Mouse (Mus musculus): ENCODE data around the gene Cstf1.

The Cstf1 gene

DNA sequence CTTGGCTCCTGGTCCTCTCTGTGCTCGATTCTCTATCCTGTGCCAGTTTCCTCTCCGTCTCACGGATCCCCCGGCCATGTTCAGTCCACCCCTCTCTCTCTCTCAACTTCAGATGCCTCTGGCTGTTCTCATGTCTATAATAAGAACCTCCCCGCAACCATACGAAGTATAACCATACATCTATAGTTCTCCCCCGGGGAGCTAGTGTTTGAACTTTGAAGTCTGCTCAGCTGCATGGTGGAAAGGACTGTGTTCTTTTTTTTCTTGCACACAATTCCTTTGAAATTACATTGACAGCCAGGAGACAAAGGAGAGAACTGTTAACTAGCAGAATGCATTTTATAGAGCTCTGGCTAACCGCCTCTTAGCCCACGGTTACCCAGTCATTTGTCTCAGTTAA, 15.7 kb upstream of the Cstf1 start:
- Histone ChIP-seq H3K9me3 (ENCODE audit: low read length) (no peaks in the 10 kb centered on the region), H3K36me3 (ENCODE audit: insufficient read depth, low read length) (peaks cover 62% of the 10 kb centered on the region), H3K4me1 (replicated peaks; ENCODE audit: low read depth, low read length) (peaks cover 36% of the 10 kb centered on the region), H3K4me3 (replicated peaks; ENCODE audit: low read length) (no peak overlapping the region), H3K27me3 (ENCODE audit: insufficient read depth, low read length) (no peaks in the 10 kb centered on the region)
- TF ChIP-seq POU5F1 (IDR thresholded peaks at IDR 0.05; ENCODE audit: borderline replicate concordance, low read length) (no peak), CTCF (conservative IDR thresholded peaks at IDR 0.05; ENCODE audit: low read length) (no peak), NANOG (IDR thresholded peaks at IDR 0.05; ENCODE audit: borderline replicate concordance, low read length) (no peak)

DNA sequence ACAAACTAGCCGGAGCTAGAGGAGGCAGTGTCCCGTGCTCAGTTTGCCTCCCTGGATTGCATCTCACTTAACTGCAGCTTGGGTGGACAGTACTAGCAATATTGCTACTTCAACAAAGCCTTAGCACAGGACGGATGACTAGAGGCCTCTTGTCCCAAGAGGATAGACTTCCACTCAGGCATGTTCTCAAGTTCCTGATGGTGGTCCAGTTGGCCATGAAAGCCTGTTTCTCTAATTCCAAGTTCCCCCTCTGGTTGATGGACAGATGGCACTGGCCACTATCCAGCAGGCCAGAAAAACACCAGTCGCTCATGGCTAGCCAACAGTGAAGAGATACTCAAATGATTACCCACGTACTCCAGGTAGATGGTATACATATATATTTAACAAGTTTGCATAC, 14.6 kb upstream of the Cstf1 start:
- Histone ChIP-seq H3K36me3 (ENCODE audit: insufficient read depth, low read length) (peaks cover 73% of the 10 kb centered on the region), H3K27me3 (ENCODE audit: insufficient read depth, low read length) (no peaks in the 10 kb centered on the region), H3K4me1 (replicated peaks; ENCODE audit: low read depth, low read length) (peaks cover 25% of the 10 kb centered on the region), H3K9me3 (ENCODE audit: low read length) (no peaks in the 10 kb centered on the region), H3K4me3 (replicated peaks; ENCODE audit: low read length) (no peak overlapping the region)
- TF ChIP-seq CTCF (conservative IDR thresholded peaks at IDR 0.05; ENCODE audit: low read length) (no peak), POU5F1 (IDR thresholded peaks at IDR 0.05; ENCODE audit: borderline replicate concordance, low read length) (no peak), NANOG (IDR thresholded peaks at IDR 0.05; ENCODE audit: borderline replicate concordance, low read length) (no peak)

DNA sequence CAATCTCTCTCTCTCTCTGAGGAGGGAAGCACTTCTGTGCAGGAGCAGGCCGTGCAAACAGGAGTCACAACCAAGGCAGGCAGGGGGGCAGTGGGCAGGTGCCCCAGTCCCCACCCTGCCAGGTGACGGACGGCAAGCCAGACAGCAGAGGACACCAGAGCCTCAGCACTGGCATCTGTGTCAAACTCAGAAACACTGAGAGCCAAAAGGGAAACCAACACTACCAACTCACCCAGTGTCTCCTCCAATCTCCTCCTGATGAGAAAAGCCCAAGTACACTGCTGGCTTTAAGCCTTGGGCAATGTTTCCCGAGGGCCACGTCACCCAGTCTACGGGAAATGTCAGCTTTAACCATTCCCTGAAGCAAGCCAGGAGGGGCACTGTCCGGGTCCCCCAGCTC, 7.3 kb upstream of the Cstf1 start:
- Histone ChIP-seq H3K36me3 (ENCODE audit: insufficient read depth, low read length) (peaks cover 99% of the 10 kb centered on the region), H3K4me1 (replicated peaks; ENCODE audit: low read depth, low read length) (peaks cover 54% of the 10 kb centered on the region), H3K4me3 (replicated peaks; ENCODE audit: low read length) (no peak overlapping the region), H3K9me3 (ENCODE audit: low read length) (no peaks in the 10 kb centered on the region), H3K27me3 (ENCODE audit: insufficient read depth, low read length) (no peaks in the 10 kb centered on the region)
- TF ChIP-seq NANOG (IDR thresholded peaks at IDR 0.05; ENCODE audit: borderline replicate concordance, low read length): no peak
- TF ChIP-seq CTCF (conservative IDR thresholded peaks at IDR 0.05; ENCODE audit: low read length): no peak
- no peak for TF ChIP-seq POU5F1 (IDR thresholded peaks at IDR 0.05; ENCODE audit: borderline replicate concordance, low read length)

DNA sequence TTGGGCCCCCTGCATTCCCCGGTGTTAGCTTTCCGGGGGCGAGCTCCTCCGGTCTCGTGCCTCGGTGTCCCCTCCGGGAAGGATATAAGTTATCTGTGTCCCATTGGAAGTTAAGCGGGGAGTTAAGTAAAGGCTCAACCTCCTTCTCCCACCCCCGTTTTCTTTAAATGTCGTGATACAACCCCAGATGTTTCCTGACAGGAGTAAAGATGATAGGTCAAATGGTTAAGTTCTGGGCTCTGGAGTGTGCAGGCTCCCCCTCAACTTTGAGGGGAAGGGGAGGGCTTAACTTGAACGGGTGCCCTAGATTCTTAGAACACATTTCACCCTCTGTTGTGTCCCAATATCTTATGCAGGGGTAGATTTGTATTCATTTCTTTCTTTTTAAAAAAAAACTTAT, 777 bp downstream of the Cstf1 start:
- Histone ChIP-seq H3K4me1 (replicated peaks; ENCODE audit: low read depth, low read length) (peaks cover 70% of the 10 kb centered on the region), H3K4me3 (replicated peaks; ENCODE audit: low read length) (peak overlapping the region; percentile 96), H3K9me3 (ENCODE audit: low read length) (no peaks in the 10 kb centered on the region), H3K36me3 (ENCODE audit: insufficient read depth, low read length) (peaks cover 63% of the 10 kb centered on the region), H3K27me3 (ENCODE audit: insufficient read depth, low read length) (no peaks in the 10 kb centered on the region)
- TF ChIP-seq CTCF (conservative IDR thresholded peaks at IDR 0.05; ENCODE audit: low read length): no peak
- TF ChIP-seq POU5F1 (IDR thresholded peaks at IDR 0.05; ENCODE audit: borderline replicate concordance, low read length): no peak
- TF ChIP-seq NANOG (IDR thresholded peaks at IDR 0.05; ENCODE audit: borderline replicate concordance, low read length): no peak

DNA sequence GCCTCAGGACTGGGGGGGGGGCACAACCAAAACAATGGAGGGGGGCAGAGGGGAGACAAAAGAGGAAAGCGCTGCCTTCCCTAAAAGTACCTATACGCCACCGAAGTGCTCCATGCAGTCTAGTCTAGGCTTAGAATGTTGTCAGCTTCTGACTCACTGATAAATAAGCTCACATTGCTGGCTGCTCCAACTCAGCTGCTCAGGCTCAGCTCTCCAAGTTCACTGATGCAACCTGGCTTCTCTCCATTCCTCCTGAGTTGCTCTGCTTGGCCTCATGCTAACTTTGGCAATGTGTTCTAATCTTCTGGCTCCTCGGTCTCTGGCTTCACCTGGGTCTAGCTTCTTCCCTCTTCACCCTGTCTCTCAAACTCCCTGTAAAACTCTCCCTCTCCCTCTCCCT, 6.1 kb downstream of the Cstf1 start:
- Histone ChIP-seq H3K9me3 (ENCODE audit: low read length) (no peaks in the 10 kb centered on the region), H3K4me3 (replicated peaks; ENCODE audit: low read length) (0 out of 2 replicates have a peak overlapping the region, but pooled peaks have one; percentile 20), H3K27me3 (ENCODE audit: insufficient read depth, low read length) (no peaks in the 10 kb centered on the region), H3K36me3 (ENCODE audit: insufficient read depth, low read length) (peaks cover 86% of the 10 kb centered on the region), H3K4me1 (replicated peaks; ENCODE audit: low read depth, low read length) (peaks cover 90% of the 10 kb centered on the region)
- TF ChIP-seq NANOG (IDR thresholded peaks at IDR 0.05; ENCODE audit: borderline replicate concordance, low read length) (no peak), CTCF (conservative IDR thresholded peaks at IDR 0.05; ENCODE audit: low read length) (no peak), POU5F1 (IDR thresholded peaks at IDR 0.05; ENCODE audit: borderline replicate concordance, low read length) (no peak)

DNA sequence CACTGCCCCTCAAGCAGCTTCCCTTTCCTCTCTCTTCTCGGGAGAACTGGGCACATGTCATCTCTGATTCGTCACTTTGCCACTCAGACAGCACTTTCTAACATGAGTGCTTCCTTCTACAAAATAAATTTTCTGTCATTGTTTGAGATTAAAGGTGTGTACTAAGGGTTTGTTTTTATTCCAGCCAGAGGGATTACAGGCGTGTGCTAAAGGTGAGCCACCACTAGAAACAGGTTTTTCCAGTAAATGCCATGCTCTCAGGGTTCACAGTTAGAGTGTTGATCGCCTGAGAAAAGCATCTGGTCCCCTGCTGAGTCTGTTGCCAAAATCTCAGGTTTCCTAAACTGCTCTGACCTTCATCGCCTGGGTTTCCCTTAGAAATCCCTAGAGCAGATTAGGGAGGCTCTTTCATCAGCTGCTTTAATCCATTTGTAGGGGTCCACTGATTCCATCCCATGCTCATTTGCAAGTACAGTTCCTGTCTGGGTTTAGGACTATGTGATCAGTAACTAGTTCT, 6.6 kb downstream of the Cstf1 start:
- peaks cover 92% of the 10 kb centered on the region for H3K36me3 ChIP-seq (ENCODE audit: insufficient read depth, low read length)
- H3K4me1 ChIP-seq (replicated peaks; ENCODE audit: low read depth, low read length): peaks cover 90% of the 10 kb centered on the region
- H3K27me3 ChIP-seq (ENCODE audit: insufficient read depth, low read length): no peaks in the 10 kb centered on the region
- no peaks in the 10 kb centered on the region for H3K9me3 ChIP-seq (ENCODE audit: low read length)
- no peak overlapping the region for H3K4me3 ChIP-seq (replicated peaks; ENCODE audit: low read length)
- TF ChIP-seq POU5F1 (IDR thresholded peaks at IDR 0.05; ENCODE audit: borderline replicate concordance, low read length) (no peak), NANOG (IDR thresholded peaks at IDR 0.05; ENCODE audit: borderline replicate concordance, low read length) (peak; percentile 82)

DNA sequence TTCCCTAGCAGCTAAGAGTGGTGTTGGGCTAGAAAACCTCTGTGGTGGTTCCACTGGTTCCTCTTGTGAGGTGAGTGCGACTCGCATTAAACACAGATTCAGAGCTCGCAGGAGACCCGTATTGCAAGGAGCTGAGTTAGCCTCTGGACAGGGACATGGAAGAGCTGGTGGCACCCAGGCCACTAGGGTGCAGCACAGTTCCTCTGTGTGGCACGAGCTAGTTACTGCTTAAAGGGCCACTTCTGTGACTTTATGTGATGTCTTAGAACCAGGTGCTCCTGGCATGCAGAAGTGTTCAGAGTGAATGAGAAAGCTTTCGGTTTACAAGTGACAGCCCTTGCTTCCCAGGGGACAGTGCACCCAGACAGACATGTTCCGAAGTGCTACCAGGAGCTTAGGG, 7.9 kb downstream of the Cstf1 start:
- H3K4me1 ChIP-seq (replicated peaks; ENCODE audit: low read depth, low read length): peaks cover 88% of the 10 kb centered on the region
- TF ChIP-seq POU5F1 (IDR thresholded peaks at IDR 0.05; ENCODE audit: borderline replicate concordance, low read length) (no peak), CTCF (conservative IDR thresholded peaks at IDR 0.05; ENCODE audit: low read length) (peak; percentile 23)
- H3K9me3 ChIP-seq (ENCODE audit: low read length): no peaks in the 10 kb centered on the region
- peaks cover 96% of the 10 kb centered on the region for H3K36me3 ChIP-seq (ENCODE audit: insufficient read depth, low read length)
- no peak overlapping the region for H3K4me3 ChIP-seq (replicated peaks; ENCODE audit: low read length)
- no peaks in the 10 kb centered on the region for H3K27me3 ChIP-seq (ENCODE audit: insufficient read depth, low read length)

DNA sequence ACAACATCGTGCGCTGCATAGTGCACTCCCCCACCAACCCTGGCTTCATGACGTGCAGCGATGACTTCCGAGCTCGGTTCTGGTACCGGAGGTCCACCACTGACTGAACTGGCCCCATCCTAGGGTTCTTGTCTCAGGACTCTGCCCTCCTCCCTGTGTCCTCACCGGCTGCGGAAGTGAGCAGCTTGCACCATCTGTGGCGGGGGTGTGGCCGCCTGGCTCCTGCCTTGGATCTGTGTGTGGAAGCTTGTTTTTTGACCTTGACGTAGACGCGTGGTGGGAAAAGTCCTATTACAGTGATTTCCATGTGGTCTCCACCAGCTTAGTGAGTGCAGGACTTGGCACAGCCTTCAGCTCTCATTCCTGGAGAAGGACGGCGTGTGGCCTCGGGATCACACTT, 10.0 kb downstream of the Cstf1 start:
- H3K27me3 ChIP-seq (ENCODE audit: insufficient read depth, low read length): no peaks in the 10 kb centered on the region
- H3K9me3 ChIP-seq (ENCODE audit: low read length): no peaks in the 10 kb centered on the region
- H3K4me3 ChIP-seq (replicated peaks; ENCODE audit: low read length): peak overlapping the region; percentile 41
- H3K36me3 ChIP-seq (ENCODE audit: insufficient read depth, low read length): peaks cover 79% of the 10 kb centered on the region
- H3K4me1 ChIP-seq (replicated peaks; ENCODE audit: low read depth, low read length): peaks cover 74% of the 10 kb centered on the region
- no peak for TF ChIP-seq POU5F1 (IDR thresholded peaks at IDR 0.05; ENCODE audit: borderline replicate concordance, low read length)
- no peak for TF ChIP-seq CTCF (conservative IDR thresholded peaks at IDR 0.05; ENCODE audit: low read length)
- no peak for TF ChIP-seq NANOG (IDR thresholded peaks at IDR 0.05; ENCODE audit: borderline replicate concordance, low read length)

DNA sequence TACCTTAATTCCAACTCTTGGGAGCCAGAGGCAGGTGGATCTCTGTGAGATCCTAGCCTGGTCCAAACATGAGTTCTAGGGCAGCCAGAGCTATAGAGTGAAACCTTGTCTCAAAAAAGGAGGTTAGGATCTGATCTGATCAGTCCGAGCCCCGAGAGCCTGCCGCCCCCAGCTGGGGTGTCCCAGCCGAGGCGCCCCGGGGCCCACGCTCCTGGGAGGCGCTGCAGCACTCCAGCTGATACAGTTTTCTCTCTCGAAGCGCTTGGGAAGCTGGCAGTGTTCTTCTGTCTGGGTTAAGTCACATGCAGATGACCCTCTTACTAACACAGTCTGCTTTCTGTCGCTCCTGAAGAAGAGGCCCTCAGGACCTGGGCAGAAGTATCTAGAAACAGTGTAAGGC, 10.9 kb downstream of the Cstf1 start:
- H3K36me3 ChIP-seq (ENCODE audit: insufficient read depth, low read length): peaks cover 71% of the 10 kb centered on the region
- peaks cover 65% of the 10 kb centered on the region for H3K4me1 ChIP-seq (replicated peaks; ENCODE audit: low read depth, low read length)
- TF ChIP-seq NANOG (IDR thresholded peaks at IDR 0.05; ENCODE audit: borderline replicate concordance, low read length) (no peak), POU5F1 (IDR thresholded peaks at IDR 0.05; ENCODE audit: borderline replicate concordance, low read length) (no peak), CTCF (conservative IDR thresholded peaks at IDR 0.05; ENCODE audit: low read length) (no peak)
- no peaks in the 10 kb centered on the region for H3K9me3 ChIP-seq (ENCODE audit: low read length)
- no peaks in the 10 kb centered on the region for H3K27me3 ChIP-seq (ENCODE audit: insufficient read depth, low read length)
- peak overlapping the region; percentile 41; the same call in 1 of the 2 replicates for H3K4me3 ChIP-seq (replicated peaks; ENCODE audit: low read length)

Data from E14TG2a.4 (cell line).